Mouse (Mus musculus): ENCODE measurements around the gene Erp27. TPM values are rescaled to one million over a fixed set of nuclear protein-coding genes. Genes with fewer than 3 reads are reported as not detected.
A peak's percentile ranks its signal among the peaks of the same experiment; 100 is the strongest.

Erp27 gene
- polyA plus RNA-seq, 1 experiment from 2014 or later = 23.9 TPM

GRCm38 (mm10) chr6:136865360-136865759 is 56.6 kb downstream of the Erp27 start:
- H3K27ac ChIP-seq (ENCODE audit: low read length) = no peak overlapping the region
- no peaks in the 10 kb centered on the region for H3K27me3 ChIP-seq (replicated peaks; ENCODE audit: control insufficient read depth, insufficient read depth, low read length)
- no peaks in the 10 kb centered on the region for H3K9me3 ChIP-seq (ENCODE audit: control insufficient read depth, low read length)
- no peak overlapping the region for H3K4me2 ChIP-seq (ENCODE audit: low read depth, low read length)
- peaks cover 5% of the 10 kb centered on the region; the same call in 1 of the 2 replicates for H3K4me1 ChIP-seq (ENCODE audit: control insufficient read depth, insufficient read depth, low read length)
- 93% methylated on average over 5 of the region's 5 CpGs for WGBS
- no peaks in the 10 kb centered on the region for H3K36me3 ChIP-seq (ENCODE audit: control insufficient read depth, insufficient read depth, low read length)
- no peak overlapping the region for H3K4me3 ChIP-seq (ENCODE audit: low read length)
- ATAC-seq = no peak
- no peak overlapping the region for H3K9ac ChIP-seq (ENCODE audit: low read depth, low read length)

DNA sequence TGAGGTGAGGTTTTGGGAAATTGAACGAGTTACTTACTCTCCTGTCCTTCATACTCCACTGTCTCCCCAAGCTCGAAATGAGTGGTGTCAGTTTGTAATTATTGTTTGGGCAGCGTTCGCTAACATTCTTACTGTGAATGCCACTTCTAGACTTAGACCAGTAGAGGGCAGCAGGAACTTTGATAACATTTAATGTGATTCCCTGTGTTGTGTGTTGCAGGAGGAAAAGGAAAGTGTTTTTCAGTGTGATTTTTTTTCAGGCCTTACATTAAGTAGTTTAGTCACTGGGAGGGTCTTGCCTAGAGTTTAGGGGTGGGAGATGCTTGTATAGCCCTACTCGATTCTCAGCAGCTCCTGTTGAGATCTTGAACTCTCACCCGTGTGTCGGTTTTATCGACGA is 61.0 kb downstream of the Erp27 start:
- Histone ChIP-seq H3K36me3 (ENCODE audit: control insufficient read depth, insufficient read depth, low read length) (no peaks in the 10 kb centered on the region), H3K9ac (ENCODE audit: low read depth, low read length) (no peak overlapping the region), H3K9me3 (ENCODE audit: control insufficient read depth, low read length) (no peaks in the 10 kb centered on the region), H3K4me3 (ENCODE audit: low read length) (no peak overlapping the region), H3K4me2 (ENCODE audit: low read depth, low read length) (no peak overlapping the region), H3K4me1 (ENCODE audit: control insufficient read depth, insufficient read depth, low read length) (peaks cover 15% of the 10 kb centered on the region), H3K27ac (ENCODE audit: low read length) (no peak overlapping the region), H3K27me3 (replicated peaks; ENCODE audit: control insufficient read depth, insufficient read depth, low read length) (no peaks in the 10 kb centered on the region)
- WGBS = 47% methylated on average over 9 of the region's 9 CpGs
- ATAC-seq = 0 out of 2 replicates have a peak, but pooled peaks have one; percentile 27

- H3K27ac ChIP-seq (ENCODE audit: low read length) = peak overlapping the region; percentile 43; the same call in 1 of the 2 replicates
- WGBS = 46% methylated on average over 8 of the region's 8 CpGs
- no peak overlapping the region for H3K4me2 ChIP-seq (ENCODE audit: low read depth, low read length)
These were observed 63.6 kb downstream of the Erp27 start for GRCm38 (mm10) chr6:136858420-136858819.

DNA sequence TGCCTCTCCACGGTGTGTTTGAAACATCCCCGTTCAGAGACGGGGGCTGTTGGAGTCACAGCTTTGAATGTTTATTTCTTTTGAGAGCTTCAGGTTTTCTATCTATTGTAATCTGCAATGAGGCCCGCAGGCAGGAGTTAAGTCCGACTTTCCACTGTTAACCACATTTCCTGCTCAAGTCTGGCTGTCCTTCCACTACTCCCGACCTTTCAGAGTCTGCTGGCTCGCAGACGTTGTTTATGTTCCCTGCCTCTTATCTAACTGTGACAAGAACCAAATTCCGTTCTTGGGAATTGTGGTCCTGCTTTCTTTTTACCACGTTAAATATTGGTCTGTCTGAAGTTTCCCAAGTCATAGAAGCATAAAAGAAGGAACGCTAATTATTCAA is 64.1 kb downstream of the Erp27 start:
- Histone ChIP-seq H3K27ac (ENCODE audit: low read length) (peak overlapping the region; percentile 74), H3K36me3 (ENCODE audit: control insufficient read depth, insufficient read depth, low read length) (no peaks in the 10 kb centered on the region), H3K27me3 (replicated peaks; ENCODE audit: control insufficient read depth, insufficient read depth, low read length) (no peaks in the 10 kb centered on the region), H3K4me2 (ENCODE audit: low read depth, low read length) (peak overlapping the region; percentile 15), H3K4me3 (ENCODE audit: low read length) (0 out of 2 replicates have a peak overlapping the region, but pooled peaks have one; percentile 4), H3K9ac (ENCODE audit: low read depth, low read length) (peak overlapping the region; percentile 55; the same call in 1 of the 2 replicates), H3K4me1 (ENCODE audit: control insufficient read depth, insufficient read depth, low read length) (peaks cover 17% of the 10 kb centered on the region), H3K9me3 (ENCODE audit: control insufficient read depth, low read length) (no peaks in the 10 kb centered on the region)
- ATAC-seq = peak; percentile 64
- 18% methylated on average over 11 of the region's 11 CpGs for WGBS

More at GRCm38 (mm10) chr6:136858420-136858819, 63.6 kb downstream of the Erp27 start:
- Histone ChIP-seq H3K4me3 (ENCODE audit: low read length) (no peak overlapping the region), H3K9me3 (ENCODE audit: control insufficient read depth, low read length) (no peaks in the 10 kb centered on the region), H3K4me1 (ENCODE audit: control insufficient read depth, insufficient read depth, low read length) (peaks cover 17% of the 10 kb centered on the region), H3K27me3 (replicated peaks; ENCODE audit: control insufficient read depth, insufficient read depth, low read length) (no peaks in the 10 kb centered on the region), H3K9ac (ENCODE audit: low read depth, low read length) (no peak overlapping the region), H3K36me3 (ENCODE audit: control insufficient read depth, insufficient read depth, low read length) (no peaks in the 10 kb centered on the region)
- ATAC-seq = no peak

Other genes starting within 250 kb of the Erp27 start
- 91.5 and 109 TPM in 2 replicates for gene Gucy2c, start 140.4 kb downstream of the Erp27 start, polyA plus RNA-seq (2015; fragmentation: Nextera tagmentation; extraction: Ambion mirVana)
- gene Hist4h4, start 117.8 kb downstream of the Erp27 start, polyA plus RNA-seq (2015; fragmentation: Nextera tagmentation; extraction: Ambion mirVana) = 0.40 and 0.49 TPM in 2 replicates
- gene H2afj, start 113.9 kb downstream of the Erp27 start, polyA plus RNA-seq (2015; fragmentation: Nextera tagmentation; extraction: Ambion mirVana) = 217 and 222 TPM in 2 replicates
- 0.65 and 0.93 TPM in 2 replicates for gene BC049715, start 94.6 kb downstream of the Erp27 start, polyA plus RNA-seq (2015; fragmentation: Nextera tagmentation; extraction: Ambion mirVana)
- 82.1 and 82.3 TPM in 2 replicates for gene Wbp11, start 93.9 kb downstream of the Erp27 start, polyA plus RNA-seq (2015; fragmentation: Nextera tagmentation; extraction: Ambion mirVana)
- gene Smco3, start 86.7 kb downstream of the Erp27 start, polyA plus RNA-seq (2015; fragmentation: Nextera tagmentation; extraction: Ambion mirVana) = 2.4 and 2.6 TPM in 2 replicates
- gene Art4, start 64.4 kb downstream of the Erp27 start, polyA plus RNA-seq (2015; fragmentation: Nextera tagmentation; extraction: Ambion mirVana) = 2.8 and 3.1 TPM in 2 replicates
- gene Mgp, start 46.4 kb downstream of the Erp27 start, polyA plus RNA-seq (2015; fragmentation: Nextera tagmentation; extraction: Ambion mirVana) = 93.4 and 97.1 TPM in 2 replicates
- gene Pde6h, start 1.7 kb upstream of the Erp27 start, polyA plus RNA-seq (2015; fragmentation: Nextera tagmentation; extraction: Ambion mirVana) = 0.40 TPM in 1 of 2 replicates, not detected in the other
- 42.1 and 44.0 TPM in 2 replicates for gene Arhgdib, start 19.7 kb upstream of the Erp27 start, polyA plus RNA-seq (2015; fragmentation: Nextera tagmentation; extraction: Ambion mirVana)
- gene Rerg, start 248.3 kb upstream of the Erp27 start, polyA plus RNA-seq (2015; fragmentation: Nextera tagmentation; extraction: Ambion mirVana) = 18.2 TPM in 2 replicates

All from intestine, embryonic 16.5 days (tissue).